Mouse (Mus musculus) adrenal gland, adult 8-10 months (tissue): ENCODE measurements around the gene Tbx3. TPM values are rescaled to one million over a fixed set of nuclear protein-coding genes. Genes with fewer than 3 reads are reported as not detected.

Source experiments
- DNase-seq: peaks from one replicate; pipeline ENCODE4 v3.0.0; 2022
- total RNA-seq, 4 experiments: library from RNA; stranded (reverse); gene quantifications; 2 replicates each; pipeline ENCODE4 v1.2.4; 2022

Gene Tbx3
- total RNA-seq: 100 to 1,000 TPM; 299 to 549 (median 400) TPM

DNA sequence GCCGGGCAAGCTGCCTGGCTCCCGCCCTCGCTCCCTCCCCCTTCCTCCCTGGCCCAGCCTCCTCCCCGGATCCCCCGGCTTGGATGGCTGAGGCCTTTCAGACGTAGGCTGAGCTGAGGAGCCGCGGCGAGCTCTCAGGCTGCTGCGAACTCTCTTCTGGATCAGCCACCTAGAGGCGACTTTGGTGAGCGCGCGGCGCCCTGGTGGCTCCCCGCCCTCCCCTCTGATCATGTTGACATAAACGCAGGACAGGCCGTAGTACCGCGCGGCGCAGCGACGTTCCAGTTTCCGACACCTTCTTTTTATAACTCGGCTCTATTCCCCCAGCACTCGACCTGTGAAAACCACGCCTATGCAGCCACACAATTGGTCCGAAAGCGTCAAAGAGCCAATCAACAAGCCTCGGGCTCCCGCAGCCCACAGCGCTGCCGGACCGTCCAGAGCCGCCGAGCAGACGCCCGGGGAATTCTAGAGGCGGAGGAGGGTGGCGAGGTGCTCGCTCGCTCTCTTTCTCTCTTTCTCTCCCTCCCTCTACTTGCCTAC lies at the start of gene Tbx3:
Gene Tbx3, plus strand, starts transcription at position 104 of the 543 bp plus-strand sequence.
- peak; percentile 96 for DNase-seq

DNA sequence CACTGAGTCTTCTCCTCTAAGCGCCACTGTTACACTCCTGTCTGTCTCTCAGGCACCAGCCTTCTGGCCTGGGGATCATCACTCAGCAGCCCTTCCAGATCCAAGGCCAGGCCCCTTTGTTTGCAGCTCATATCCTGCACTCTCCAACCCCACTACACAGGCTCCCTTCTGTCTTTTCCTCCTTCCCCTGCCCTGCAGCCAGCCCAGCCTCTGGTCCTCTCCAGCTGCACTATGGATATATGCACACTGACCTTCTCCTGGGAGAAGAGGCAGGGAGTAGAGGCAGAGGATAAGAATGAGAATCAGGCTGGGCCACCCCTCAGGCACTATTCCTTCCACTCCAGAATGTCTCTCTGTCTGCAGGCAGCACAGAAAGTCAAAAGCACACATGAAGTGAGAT lies 48.4 kb upstream of the Tbx3 start:
- no peak for DNase-seq

DNA sequence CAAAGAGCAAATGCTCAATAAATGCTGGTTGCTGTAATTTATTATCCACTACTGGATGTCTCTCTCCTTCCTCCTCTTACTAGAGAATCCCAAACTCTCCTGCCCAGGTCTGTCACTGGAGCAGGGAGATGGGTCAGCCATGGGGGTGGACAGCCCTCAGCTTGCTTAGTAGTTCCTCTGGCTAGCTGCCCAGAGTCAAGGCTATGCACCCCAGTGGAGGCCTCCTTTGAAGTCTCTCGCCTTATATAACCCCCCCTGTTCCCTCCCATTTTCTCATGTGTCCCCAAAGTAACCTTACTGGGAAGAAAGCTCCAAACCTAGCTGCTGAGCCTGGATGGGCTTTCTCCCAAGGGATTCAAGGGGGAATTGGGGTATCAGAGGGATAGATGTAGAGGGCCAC lies 45.9 kb upstream of the Tbx3 start:
- DNase-seq: peak; percentile 91

DNA sequence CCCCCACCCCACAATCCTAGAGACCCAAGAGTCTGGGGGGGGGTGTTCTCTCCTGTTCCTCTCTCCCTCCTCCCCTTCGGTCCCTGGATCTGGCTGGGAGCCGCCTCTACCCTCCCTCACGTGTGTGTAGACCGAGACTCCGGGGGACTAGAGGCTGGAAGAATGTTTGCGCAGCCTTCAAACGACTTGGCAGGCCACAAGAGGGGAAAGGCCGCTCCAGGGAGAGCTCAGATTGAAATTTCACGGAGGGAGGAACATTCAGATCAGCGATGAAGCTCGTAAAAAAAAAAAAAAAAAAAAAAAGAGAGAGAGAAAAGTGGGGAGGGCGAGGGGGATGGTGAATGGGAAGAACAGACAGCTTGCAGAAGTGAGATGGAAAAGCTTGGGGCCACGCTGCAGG lies 44.9 kb upstream of the Tbx3 start:
- DNase-seq: peak; percentile 79

DNA sequence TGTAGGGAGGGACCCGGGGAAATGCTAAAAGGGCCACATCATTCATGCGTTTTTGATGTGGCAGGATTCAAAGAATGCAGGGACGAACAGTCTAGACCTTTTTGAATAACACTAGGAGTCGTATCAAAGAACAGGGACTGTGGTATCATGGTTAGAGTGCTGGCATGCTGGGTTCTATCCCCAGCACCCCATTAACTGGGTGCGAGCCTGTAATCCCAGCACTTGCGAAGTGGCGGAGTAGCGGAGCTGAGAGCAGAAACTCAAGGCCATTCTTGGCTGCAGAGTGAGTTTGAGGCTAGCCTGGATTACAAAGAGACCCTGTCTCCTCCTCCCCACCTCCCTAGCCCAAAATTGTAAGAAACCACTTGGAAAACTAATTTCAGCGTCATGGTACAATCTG lies 44.3 kb upstream of the Tbx3 start:
- no peak for DNase-seq

DNA sequence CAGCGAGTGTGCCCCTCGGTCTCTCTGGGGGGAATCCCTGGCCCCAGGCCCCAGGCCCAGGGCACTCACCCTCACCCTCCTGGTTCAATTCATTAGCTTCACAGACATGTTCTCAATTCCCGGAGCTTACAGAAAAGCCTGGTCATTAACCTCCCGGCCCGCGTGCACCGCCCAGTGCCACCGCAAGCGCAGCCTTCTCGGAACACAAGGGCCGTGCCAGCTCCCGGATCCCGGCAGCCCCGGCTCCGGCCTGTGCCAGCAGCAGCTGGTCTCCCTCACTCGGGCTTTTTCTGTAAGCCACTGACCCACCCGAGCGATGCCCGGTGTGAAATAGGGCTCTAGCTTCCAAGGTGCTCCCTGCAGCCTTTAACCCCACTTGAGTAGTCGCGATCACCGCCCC lies 43.8 kb upstream of the Tbx3 start:
- no peak for DNase-seq

DNA sequence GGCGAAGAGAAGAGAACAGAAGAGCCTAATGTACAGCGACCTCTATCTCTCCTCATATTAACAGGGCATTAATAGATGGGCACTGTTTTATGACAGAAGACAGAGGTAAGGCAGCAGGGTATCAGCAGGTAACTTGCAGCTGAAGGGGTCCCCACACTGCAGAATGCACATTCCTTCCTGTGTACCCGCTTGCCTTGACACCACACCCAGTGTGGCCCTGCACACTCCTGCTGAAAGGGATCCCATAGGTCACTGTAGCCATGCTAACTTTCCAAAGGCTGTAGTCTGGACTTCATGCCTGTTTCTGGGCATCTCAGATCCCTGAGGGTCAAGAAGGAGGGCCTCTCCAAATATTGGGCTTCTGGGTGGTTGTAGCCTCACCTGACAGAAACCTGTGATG lies 42.4 kb upstream of the Tbx3 start:
- DNase-seq: no peak

DNA sequence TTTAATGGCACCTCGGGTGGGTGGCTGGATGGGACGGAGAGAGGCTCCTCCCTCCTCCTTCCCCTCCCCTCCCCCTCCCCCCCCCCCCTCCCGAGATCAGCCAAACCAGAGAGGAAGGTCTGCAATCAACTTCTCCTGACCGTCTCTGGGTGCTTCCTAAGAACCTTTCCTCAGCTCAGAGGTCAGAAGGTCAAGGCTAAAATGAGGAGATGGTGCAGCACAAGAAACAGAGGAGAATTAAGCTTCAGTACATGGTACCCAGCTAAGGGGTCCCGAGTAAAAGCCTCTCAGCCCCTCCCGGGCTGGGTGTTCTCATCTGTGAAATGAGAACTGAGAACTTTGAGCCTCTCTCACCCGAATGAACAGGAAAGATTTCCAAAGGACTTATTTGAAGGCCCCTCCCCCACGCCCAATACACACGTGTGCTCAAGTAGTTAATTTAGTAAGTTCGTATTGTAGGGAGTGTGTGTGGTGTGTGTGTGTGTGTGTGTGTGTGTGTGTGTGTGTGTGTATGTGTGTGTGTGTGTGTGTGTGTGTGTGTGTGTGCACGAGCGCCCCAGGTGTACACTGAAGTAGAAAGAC lies 41.6 kb upstream of the Tbx3 start:
- no peak for DNase-seq

DNA sequence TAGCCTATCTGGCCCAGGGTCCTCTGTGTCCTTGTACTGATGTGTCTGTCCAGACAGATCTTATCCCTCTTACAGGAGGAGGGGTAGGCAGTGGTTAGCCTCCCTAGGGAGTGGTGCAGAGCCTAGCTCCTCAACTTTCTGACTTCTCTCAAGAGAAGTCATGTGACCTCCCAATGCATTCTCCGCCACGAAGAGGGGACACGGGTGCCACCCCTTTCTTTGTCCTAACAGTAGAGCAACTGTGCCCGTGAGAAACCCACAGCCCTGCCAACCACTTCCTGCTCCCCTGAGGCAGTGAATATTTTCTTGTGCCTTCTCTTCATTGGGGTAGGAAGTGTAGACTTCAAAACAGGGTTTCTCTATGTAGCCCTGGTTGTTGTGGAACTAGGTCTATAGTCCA lies 36.9 kb upstream of the Tbx3 start:
- DNase-seq: no peak

DNA sequence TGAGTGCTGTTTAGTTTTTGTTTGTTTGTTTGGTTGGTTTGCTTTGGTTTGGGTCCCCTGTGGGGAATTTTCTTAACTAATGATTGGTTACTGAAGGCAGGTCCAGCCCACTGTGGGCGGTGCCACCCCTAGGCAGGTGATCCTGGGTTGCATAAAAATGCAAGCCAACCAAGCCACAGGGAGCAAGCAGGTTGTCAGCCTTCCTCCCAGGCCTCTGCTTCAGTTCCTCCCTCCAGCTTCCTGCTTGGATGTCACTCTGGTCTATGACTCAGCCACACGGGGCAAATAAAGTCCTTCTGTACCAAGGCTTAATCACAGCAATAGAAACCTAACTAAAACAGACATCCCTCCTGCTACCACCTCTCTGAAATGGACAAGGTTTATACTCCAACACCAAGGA lies 35.6 kb upstream of the Tbx3 start:
- DNase-seq: peak; percentile 61

DNA sequence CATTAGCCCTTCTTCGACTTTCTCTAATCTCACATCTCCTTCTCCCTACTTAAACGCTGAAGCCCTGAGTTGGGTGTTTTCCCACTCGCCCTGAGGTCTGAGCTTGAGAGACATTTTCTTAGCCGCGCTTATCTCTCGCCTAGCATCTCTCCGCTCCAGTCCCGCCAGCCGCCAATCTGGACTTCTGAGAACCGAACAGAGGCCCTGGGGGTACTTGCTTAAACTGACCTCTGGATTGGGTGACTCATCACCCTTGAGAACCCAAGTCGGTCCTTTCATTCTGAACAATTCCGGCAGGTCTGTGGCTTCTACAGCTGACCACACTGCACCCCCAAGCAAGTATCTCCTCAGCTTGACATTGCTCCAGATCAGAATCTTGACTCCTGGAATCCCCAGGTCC lies 32.2 kb upstream of the Tbx3 start:
- peak; percentile 58 for DNase-seq

DNA sequence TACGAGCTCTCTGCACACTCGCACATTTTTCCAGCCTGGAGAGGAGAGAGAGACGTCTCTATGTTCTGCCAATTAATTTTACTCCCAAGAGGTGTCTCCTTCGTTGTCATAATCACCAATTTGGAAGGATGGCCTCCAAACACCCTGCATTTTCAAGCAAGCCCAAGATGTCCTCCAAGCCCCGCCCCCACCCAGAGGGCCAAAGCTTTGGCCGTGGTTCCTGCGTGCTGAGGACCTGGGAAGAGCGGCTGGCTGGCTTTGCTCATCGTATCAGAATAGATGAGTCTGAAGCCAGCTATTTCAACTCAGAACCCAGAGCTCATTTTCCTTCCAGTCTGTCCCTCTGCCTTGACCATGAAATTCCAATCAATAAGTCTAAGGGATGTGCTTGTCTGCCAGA lies 29.4 kb upstream of the Tbx3 start:
- no peak for DNase-seq

DNA sequence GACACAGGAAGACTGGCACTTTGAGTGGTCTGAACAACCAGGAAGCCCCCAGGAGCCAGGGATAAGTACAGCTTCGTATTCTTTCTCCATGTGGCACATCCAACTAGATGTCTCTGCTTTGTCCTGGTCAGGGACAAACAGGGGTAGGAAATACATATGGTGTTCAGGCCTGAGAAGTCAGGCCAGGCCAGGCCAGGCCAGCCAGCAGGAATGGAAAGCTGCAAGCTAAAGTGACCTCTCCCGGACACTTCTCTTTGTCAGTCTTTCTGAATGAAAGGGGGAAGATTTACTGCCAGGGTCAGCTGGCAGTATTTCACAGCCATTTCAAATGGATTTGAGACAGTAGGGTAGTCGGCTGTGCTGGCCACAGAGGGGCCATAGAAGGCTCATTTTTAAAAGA lies 28.8 kb upstream of the Tbx3 start:
- DNase-seq: no peak

DNA sequence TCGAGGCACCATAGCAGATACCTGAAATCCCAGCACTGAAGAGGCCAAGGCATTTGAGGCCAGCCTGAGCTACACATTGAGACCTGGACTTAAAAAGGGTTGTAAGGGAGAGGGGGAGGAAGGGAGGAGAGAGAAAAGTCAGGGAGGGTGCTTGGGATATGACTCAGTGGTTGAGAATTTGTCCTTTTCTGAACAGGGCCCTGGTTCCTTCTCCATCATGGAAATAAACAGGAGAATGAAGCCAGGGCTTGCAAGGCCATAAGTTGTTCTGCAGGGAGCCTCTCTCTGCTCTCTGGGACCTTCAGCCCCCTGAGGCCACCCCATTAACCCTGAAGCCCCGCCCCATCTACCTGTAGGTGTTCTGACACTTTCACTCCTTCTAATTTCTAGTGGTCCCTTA lies 23.5 kb upstream of the Tbx3 start:
- DNase-seq: no peak

DNA sequence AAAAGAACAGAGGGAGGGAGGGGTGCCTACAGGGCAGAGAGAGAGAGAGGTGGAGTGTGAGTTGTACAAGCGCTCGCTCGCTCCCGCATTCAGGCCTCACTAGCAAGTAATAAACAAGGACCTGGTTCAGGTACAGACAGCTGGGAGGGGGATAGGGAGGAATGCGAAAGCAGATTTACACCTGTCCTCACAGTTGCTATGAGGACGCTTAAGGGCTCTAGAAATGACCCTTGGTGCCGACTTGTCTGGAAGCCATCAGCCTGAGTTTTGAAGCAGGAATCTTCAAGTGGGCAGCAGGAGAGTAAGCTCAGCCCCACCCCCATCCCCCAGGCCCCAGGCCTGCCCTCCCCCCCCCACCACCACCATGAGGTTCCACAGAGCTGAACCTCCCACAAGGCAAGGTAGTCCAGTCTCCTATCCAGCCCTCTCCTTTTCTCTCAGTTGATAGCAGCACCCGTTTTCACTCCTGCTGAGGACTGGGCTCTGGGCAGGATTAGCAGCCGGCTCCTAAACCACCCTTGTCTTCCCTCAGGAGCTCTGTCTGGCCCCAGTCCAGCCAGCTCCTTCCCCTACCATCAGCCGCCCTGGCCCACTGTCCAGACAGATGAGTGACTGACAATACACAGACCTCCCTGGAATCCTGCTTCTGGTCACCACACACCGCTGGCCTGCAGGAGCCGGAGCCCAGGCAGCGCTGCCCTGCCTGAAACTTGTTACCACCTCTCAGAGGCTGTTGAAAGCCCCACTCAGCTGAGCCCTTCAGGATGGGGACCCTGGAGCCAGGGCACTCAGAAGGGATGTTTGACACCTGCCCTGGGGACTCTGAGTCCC lies 19.1 kb upstream of the Tbx3 start:
- DNase-seq: no peak

DNA sequence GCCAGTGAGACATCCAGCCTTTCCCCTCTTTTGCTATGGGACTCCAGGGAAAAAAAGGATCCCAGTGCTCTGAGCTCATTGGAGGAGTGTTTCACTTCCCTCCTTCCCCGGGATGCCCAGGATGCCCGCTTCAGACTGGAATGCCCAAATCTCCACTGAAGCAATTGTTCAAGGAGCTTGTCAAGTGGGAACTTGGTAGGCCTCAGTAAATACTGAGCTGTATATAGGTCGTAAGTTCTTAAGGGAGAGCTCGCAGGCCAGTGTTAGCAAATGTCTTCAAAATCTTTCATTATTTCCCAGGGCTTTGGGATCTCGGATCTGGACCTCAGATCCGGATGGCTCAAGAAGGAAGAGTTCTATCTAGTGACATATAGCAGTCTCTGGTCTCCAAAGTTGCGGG lies 14.1 kb upstream of the Tbx3 start:
- DNase-seq: no peak

DNA sequence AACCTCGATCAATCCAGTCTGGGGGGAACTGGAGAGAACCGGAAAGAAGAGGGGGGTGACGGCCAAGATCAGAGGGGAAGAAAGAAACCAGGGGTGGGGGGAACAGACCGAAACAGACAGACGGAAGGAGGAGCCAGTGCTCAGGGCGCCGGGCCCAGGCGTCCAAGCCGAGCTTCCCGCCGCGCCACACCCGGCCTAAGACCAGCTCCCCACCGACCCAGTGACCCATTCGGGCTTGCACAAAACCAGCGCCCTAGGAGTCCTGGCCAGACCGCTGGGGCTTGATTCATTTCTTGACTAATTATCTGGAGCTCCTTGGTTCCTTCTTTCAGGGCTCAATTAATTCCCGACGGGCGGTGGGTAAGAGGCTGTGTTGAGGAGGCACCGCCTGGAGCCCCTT lies 13.6 kb upstream of the Tbx3 start:
- DNase-seq: no peak

DNA sequence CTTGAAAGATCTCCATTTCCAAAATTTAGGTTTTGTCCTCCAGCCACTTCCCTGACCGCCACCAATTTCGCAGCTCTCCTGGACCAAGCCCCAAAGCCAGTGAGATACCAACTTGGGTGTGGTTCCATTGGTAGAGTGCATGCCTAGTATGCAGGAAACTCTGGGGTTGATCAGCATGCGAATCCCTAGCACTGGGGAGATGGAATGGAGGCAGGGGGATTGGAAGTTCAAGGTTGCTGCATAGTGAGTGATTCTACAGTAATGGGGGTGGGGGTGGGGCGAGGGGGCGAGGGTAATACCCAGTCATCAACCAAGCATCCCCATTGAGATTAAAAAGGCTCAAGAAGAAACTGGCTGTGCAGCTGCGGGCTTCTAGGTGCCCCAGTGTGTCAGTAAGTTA lies 13.1 kb upstream of the Tbx3 start:
- DNase-seq: no peak

DNA sequence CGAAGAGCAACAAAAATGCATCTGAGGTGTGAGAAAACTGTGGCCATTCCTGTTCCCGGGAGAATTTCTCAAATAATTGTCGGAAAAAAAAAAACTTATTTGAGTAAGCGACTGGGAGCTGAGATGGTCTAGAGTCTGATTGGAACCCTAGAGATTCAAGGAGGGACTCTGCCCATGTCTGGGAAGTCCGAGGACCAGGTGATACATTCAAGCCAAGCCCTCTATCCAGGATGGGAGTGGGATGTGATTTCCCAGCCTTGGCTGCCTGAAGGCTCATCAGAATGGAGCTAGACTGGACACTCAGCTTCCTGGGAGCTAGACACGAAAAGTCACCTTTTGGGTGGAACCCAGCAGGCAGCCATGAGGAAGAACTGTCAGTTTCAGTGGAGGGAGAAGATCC lies 12.7 kb upstream of the Tbx3 start:
- no peak for DNase-seq

DNA sequence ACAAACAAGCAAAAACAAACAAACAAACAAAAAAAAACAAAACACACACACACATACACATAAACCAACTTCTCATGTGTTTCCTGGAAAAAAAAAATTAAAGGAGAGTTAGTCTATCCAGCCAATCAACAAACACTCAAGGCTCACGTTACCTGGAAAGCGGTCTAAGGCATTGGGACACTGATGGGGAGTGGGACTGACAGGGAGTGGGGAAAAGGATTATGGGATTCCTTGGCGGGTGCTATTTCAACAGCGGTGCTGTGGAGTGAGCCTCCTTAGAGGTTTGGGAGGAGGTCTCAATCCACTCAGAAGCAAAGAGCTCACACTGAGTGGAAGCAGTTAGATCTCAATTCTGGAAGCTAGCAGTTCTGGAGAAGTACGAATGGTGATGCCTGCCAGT lies 12.1 kb upstream of the Tbx3 start:
- no peak for DNase-seq

DNA sequence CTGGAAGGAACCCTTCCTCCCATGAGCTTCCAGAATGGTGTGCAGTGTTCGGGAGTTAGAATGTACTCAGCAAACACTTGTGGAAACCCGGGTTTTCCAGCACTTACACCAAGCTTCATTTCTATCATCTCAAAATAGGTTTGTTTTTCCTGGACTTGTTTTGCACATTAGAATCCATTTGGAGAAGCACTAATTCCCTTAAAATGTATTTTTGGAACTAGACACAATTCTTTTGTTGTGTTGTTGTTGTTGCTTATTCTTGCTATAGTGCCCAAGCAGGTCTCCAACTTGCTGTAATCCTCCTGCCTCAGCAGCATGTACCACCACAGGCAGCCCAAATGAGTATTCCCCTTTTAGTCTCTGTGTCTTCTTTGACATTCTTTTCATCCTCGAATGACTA lies 11.4 kb upstream of the Tbx3 start:
- DNase-seq: no peak

DNA sequence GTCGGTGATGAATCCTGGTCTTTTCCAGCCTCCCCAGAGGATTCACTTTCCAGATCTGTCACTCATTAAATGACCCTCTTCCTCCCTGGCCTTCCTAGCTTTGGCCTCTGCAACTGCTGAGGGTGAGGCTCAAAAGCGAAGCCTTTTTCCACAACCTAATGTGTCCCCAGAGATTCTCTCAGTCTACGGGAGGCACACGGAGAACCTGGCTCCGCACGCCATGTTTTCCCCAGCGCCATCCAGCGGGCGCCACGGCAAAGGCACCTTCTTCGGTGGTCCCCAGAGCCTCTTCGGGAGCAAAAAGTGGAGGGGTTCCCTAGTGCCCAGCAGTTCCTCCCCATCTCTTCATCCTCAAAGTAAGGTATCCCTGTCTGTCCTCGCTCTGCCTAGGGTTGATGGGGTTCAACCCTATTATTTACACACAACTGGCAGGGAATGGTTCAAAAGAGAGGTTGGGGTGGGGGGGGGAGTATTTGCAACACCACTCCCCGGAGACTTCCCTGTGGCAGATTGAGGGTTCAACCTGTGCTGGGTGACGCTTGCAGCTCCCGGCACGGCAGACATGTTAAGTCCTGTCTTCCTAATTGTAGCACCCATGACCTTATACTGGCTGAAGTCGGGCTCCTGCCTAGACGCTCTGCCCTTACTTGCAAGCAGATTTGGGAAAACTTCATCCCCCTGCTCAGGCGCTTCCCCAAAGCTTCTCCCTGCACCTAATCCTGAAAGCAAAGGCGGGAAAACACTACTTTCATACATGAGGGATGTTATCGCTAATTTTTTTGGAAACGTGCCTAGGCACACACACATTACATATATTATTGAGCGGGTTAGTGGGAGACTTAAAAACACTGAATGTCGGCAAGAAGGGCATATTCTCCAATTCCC lies 9.7 kb upstream of the Tbx3 start:
- DNase-seq: no peak

DNA sequence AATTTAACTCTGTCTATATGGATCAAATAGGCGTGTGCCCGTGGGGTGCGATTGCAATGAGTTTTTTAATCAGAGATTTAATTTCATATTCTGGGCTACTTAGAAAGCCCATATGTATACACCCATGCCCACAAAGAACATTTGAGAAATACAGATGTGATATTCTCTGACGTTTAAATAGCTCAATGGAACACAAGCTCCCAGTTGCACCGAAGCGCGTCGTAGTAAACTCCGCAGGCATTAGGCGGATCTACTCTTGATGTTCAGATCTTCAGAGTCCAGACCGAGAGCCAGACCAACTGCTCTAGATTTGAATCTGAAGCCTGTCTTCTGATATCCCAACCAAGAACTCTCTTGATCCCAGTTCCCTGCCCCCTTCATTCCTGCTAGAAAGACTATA lies 9.0 kb upstream of the Tbx3 start:
- no peak for DNase-seq
